Mouse (Mus musculus) heart, adult 9 months (tissue): ENCODE measurements at regions not wholly inside any gene's neighbourhood (a gene's known extent, or its start where the extent isn't known, plus 50 kb on each side); places are given as distances from the start of the nearest gene placed in this dataset.

ENCODE experiments used
- DNase-seq, 2 experiments: peaks; one replicate each; pipeline ENCODE4 v3.0.0; 2022; ENCODE audit warnings: low spot score in 2 of 2

DNA sequence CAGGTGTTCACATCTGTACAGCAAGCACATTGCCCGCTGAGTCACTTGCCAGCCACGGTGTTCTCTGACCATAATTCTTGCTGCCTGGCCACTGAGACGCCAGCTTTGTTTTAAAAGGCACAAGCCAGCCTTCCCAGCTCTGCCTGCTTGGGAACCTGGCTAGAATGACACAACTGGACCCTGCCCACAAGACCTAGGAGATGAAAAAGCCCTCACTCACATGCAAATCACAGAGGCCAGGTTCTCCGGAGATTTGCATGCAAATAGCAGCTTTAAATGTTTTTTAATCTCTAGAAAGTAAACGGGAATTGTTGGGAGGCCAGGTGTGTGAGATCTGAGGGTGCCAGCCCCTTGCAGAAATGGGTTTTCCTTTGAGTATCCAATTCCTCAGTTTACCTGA is 71.9 kb downstream of the 1810010D01Rik start:
- DNase-seq: no peak

DNA sequence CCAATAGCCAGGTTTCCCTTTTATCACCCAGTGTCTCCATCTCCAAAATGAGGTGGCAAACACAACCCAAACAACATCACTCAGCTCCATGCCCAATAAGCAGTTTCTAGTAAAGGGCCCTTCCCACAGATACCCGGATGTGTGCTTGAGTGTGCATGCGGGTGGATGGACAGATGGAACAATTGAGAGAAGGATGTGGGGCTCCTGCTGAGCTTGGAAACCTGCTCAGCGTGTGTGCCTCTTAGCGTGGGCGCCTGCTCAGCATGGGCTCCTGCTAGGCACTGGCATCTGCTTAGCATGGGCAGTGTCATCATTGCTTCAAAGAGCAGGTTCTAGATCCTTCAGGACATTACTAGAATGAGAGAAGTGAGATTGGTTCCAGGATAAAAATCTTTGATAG is 75.4 kb downstream of the 1810010D01Rik start:
- no peak for DNase-seq

DNA sequence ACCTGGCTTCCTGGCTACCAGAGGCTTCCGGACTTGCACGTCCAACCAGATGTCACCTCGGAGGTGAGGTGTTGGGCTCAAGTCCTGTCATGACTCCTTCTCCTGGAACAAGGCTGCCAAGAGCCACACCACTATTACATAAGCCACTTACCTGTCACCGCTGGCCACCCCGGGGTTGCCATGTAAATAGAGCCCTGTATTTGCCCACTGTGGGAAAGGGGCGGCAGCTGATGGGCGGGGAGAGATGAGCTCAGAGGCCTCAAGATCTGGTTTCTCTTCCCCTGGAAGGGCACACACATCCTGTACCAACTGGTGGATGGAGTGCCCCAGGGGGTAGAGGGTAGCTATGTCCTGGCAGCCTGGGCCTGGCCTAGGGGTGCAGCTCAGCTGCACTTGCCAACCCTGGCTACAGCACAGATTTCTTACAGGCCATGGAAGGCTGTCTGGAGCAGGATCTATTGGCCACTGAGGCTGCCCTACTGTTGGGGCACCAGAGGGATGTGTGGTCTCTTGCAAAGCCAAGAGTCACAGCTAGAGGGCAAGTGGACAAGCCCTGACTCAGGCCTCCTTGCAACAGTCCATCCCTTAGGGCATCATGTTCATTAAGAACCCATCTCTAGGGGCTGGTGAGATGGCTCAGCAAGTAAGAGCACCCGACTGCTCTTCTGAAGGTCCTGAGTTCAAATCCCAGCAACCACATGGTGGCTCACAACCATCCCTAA is 76.3 kb downstream of the 1810010D01Rik start:
- no peak for DNase-seq

DNA sequence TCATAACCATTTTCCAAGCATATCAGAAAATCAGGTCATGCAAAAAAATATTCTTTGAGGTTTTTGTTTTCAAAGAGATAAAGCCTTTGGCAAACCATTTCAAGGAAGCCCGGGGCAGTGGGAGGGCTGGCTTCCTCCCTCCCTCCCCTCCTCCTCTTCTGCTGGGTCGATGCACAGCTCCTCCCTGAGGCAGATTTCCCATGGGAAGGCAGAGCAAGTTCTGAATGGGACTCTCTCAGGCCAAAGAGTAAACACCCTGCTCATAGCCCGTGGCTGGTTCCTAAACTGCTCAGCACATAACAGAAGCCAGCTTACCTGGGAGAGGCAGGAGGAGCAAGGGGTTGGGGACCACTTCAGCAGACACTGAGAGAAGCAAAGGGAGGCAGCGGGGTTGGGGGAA is 77.9 kb downstream of the 1810010D01Rik start:
- DNase-seq: peak in 1 of 2 experiments; percentile 21

DNA sequence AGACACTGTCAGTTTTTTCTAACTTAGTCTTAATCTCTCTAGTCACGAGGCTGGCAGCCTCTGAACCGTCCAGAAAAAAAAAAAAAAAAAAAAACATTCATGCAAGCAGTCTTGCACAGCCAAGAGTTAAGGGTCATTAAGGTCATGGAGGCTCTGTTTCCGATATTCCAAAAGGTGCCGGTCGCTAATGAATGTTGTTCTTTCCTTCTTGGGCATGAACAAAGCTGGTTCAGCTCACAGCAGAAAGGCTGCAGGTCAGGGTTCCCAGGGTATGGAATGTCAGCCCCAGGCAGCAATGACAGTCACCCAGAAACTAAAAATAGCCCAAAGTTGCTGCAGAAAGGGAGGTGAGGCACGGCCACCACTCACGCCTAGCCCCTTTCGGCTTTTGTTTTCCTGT is 80.3 kb downstream of the 1810010D01Rik start:
- DNase-seq: no peak

DNA sequence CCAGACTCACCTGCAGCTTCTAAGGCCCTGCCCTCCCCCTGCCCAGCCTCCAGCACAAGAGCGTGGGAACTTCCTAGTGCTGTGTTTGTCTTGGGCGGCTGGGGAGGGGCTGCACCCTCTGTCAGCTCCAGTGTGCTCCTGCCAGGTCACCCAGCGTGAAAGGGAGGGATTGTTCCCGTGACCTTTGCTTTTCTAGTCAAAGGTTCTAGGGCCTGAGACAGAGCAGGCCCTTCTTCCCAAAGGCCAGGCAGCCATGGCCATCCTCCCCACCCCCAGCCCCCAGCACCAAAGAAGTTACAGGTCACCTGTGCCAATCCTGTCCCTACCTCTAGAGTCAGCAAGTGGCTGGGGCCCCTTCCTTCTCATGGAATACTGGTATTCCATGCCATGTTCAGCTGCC is 80.7 kb downstream of the 1810010D01Rik start:
- no peak for DNase-seq

DNA sequence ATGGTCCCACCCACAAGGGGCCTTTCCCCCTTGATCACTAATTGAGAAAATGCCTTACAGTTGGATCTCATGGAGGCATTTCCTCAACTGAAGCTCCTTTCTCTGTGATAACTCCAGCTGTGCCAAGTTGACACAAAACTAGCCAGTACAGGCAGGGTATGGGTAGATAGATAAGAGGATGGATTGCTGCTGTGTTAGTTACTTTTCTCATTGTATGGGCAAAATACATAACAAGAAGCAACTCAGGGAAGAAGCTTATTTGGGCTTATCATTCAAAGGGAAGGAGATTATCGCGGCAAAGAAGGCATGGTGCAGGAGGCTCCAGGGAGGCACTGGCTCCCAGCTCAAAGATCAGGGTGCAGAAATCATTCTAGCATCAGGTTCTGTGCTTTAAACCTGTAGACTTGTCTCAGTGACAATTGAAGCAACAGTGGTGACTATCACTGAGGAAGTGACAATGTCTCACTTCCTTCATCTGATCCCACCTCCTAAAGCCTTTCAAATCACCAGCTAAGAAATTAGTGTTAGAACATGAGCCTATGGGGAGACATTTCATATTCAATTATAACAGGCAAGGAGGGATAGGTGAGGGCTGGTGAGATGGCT is 83.8 kb downstream of the 1810010D01Rik start:
- DNase-seq: no peak

DNA sequence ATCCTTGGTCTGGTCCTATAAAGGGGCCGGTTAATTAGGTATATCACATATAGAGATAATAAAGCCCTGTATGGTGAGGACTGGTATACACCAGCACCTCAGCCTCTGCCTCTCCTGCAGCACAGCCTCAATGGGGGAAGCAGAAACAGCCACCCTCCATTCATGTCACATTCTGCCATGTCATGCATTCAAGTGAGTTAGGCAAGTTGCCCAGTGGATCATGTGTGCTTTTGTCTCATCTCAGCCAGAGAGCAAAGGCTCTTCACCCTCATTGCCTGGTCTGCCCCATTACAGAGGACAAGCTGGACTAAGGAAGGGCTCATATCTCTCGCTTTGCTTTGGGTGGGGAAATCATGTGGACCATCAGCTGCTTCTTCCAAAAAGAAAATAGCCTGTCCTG is 85.4 kb downstream of the 1810010D01Rik start:
- DNase-seq: peak in 1 of 2 experiments; percentile 58

DNA sequence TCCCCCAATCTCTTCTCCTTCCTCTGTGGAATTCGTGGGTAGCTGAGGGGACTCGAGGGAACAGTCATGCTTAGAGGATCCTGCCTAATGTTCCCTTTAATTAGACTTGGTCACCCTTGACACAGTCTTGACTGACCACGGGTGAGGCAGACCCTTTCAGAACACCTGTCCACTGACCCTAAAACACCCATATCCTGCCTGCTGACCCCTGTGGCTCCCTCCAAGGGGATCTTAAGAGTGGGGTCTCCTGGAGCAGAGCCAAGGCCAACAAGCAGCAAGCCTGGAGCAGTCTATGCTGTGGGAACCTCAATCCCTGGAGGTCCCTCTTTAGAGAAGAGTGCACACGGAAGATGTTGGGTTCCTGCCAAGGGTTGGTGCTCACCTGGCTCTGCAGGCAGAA is 89.5 kb downstream of the 1810010D01Rik start:
- DNase-seq: no peak

DNA sequence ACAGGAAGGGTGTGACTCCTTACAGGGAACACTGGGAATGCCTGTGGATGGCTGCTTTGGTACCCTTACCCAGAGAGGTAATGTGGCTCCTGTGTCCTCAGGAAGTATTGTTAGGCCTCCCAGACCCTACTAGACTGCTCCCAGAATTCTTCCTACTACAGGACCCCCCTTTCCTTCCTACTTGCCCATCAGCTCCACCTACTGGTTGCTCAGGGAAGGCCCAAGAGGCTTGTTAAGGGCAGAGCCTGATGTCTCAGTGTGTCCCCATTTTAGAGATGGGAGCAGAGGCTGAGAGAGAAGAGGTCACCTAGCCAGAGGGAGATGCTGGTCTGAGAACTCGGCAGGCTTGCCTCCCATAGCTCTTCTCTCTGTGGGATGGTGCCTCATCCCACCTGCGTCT is 93.3 kb downstream of the 1810010D01Rik start:
- peak in 1 of 2 experiments; percentile 51 for DNase-seq

DNA sequence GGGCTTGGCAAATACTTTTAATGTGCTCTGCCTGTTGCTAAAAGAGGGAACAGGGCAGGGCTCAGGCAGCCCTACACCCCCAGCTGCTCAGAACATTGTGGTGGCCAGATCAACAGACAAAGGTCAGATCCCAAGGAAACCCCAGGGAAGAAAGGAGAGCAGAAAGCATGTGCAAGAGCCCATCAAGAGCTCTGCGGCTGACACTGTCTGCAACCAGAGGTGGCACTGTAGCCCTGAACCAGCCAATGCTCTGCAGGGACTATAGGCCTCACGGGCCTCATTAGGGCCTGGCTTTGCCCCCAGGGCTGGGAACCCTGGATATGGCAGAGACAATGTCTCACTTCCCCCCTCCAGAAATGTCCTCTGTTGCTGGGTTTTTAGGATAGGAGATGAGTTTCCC is 93.8 kb downstream of the 1810010D01Rik start:
- DNase-seq: no peak

DNA sequence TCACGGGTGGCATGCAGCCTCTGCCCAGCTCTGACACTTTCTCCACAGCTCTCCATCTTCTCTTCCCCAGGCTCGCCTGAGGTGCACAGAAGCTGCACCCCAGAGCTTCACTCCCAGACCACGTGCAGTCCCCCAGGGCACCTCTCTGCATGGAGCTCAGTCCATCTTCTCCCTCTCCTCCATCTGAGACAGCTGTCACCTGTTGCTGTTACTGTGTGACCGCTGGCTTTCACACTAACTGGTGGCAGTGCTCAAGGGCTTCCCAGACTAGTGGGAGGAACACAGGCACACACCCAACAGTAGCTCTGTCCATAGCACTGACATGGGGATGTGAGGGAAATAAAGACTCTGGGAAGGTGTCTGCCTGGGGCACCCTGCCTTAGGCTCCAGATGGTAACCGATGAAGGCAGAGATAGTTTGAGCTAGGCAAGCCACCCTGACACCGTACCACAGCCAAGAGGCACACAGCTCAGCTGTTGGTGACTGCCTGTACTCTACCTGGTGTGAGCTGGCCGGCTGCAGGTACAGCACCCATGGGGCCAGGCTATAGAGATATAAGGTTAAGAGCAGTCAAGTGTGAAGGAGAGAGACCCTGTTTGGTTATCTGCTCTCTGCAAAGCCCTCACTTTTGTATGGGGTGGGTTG is 94.9 kb downstream of the 1810010D01Rik start:
- DNase-seq: no peak

DNA sequence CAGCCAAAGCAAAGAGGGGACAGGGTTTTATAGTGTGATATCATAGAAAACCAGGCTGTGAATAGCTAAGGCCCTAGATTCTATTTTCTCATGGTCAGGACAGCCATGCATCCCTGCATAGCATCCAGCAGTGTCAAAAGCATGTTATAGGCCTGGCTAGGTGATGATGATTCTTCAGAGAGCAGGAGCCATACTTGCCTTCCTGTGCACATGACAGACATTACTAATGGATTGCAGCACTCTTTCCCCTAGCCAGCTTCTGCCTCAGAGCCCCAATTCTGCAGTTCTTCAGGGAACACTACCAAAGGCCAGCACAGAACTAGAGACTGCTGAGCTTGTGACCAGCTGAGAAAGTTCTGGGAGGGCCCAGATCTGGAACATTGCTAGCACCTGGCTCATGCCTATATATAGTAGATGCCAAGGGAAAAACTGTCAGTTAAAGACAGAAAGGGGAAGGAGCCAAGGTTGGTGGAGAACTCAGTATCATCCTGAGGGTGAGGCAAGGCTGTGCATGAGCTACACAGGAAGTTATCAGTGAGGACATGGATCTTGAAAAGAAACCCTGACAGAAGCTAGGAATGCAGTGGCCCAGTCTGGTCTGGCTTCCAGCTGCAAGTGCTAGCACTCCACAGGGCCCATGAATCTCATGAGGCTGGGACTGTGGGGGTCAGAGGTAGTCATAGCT is 95.6 kb downstream of the 1810010D01Rik start:
- peak; percentile 36 to 44 for DNase-seq

DNA sequence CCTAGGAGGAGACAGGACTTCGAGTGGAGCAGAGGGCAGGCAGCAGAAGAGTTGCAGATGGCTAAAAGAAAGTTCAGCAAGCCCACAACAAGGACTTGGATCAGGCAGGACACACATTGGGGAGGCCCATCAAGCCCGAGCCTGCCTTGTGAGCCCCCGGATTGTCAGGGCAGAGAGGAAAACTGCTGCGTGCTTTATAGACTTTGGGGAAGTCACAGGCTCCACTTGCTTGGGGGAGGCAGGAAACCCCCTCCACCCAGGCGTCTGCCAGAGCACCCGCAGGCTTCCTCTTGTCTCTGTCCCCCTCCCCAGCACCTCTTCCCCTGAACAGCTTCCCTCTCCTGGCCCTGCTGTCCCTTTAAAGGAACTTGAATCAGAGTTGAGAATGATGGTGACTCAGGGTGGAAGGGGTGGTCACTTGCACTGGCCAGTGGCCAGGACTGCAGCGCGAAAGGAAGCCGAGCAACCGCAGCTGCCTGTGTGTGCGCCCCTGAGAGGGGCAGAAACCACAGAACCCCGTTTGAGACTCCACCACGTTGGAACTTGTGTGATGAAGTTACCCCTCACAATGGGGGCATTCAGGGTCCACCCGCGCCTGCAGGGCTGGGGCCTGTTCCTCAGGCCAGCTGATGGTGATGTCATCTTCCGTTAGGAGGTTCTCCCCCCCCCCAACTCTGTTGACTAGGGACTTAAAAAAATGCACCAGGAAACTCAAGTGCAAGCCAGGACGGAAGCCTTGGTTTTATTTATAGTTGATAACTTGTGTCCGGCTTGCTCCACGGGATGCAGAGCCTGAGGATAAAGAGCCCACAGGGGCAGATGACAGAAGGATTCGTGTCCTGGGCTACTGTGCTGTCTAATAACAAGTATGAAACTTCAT is 96.4 kb downstream of the 1810010D01Rik start:
- DNase-seq: peak; percentile 92 to 94

DNA sequence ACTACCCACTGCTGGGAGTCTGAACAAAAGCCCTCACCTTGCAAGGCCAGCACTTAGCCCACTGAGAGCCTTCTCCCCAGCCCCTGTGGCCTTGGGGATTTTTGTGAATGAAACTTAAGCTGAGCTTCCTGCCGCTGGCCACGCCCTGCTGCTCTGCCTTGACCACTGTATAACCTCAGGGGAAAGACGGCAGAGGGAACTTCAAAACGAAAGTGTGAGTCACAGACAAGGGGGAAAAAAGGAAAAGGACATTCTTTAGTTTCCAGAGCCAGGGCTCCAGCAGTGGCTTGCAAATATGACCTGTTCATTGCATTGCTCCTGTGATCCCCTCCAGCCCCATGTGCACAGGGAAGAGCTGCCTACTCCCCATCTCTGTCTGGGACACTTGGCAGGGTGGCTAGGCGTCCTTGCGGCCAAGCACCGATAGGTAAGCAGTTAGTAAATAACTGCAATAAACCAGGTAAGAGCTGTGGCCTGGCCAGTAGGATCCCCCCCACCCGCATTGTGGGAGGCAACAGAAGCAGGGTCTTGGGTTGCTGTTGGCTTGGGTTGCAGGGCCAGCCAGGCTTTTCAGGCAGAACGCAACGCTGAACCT is 97.2 kb downstream of the 1810010D01Rik start:
- DNase-seq: peak; percentile 84 to 88

DNA sequence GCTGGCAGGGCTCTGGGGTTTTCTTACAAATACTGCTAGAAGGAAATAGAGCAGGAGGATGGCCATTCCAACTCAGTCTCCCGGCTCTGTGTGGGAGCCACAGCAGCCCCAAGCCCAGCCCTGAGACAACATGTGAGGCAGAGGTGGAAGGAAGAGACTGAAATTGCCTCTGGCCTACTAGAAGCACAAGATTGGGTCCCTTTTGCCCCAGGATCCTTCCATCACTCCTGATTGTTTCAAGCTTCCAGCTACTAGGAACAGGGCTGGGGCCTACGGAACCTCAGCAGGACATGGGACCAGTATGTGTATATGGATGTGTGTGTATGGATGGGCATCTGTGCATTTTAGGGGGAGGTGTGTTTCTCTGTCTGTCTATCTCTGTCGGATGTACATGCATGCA is 97.9 kb downstream of the 1810010D01Rik start:
- DNase-seq: no peak

DNA sequence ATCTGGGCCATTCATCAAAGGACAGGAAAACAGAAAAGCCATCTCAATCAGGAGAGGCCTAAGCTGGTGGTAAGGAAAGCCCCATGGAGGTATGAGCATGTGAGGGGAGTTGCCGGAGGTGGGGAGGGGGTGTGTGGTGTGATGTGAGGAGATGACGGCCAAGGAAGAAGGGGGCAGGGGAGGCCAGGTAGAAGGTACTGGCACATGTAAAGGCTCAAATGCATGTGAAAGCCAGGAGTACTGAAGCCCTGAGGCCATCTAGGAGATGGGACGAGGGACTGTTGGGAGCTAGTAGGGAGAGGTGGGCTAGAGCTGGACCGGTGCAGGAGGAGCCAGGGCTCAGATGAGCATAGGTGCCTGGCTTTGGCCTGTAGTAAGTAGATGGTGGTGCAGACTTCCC is 98.4 kb downstream of the 1810010D01Rik start:
- no peak for DNase-seq

DNA sequence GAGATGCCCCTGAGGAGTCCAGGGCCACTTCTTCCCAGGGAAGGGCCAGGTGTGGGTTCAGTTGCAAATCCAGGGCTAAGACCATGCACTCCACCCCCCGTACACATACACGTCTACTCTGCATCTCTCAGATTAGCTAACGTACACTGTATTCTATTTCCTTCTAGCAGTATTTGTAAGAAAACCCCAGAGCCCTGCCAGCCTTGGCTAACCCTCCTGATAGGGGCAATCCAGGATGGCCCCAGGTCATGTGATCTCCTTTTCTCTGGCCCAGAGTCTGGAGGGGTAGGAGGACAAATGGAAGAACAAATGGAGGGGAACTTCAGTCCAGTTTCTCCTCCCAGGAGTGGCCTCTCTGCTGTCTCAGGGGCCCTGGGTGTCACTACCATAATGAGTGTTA is 98.9 kb downstream of the 1810010D01Rik start:
- DNase-seq: no peak

DNA sequence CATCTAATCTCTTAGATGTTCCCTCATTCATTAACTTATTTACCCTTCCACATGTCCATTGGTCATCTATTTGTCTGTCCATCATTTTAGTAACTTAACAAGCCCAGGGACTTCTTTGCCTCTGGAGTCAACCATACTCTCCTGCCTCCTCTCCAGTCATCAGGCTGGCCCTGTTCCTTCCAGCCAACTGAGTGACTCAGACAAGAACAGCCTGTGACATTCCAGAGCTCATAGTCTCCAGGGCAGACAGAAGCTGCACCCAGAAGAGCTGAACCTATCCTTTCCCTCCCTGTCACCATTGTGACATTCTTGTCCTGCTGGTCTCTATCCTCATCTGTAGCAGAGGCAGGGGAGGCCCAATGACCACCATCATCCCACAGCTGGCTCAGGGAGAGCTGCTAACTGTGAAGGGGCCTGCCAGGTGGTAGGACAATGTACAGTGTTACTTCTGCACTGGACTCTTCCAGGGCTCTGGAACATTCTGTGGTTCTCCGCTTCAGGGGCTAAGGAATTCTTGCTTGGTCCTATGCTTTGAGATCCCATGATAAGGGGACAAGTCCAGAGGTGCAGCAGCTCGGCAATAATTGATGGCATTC is 100.2 kb downstream of the 1810010D01Rik start:
- DNase-seq: peak; percentile 53 to 71

DNA sequence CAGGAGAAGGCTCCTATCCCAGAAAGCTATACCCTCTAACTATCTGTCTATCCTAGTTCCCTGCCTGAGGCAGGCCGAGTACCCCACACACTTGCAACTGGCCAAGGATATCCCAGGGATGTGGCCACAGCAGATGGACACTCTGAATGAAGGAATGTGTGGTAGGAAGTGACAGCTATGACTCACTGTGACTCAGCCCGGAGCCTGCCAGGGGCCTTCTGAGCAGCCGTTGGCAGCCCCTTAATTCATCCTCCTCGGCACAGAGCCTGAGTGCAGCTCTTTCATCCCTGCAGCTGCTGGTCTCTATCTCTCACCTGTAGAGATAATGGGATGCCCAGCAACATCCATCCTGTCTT is 101.4 kb downstream of the 1810010D01Rik start:
- DNase-seq: peak; percentile 69 to 80
